Mouse (Mus musculus): ENCODE measurements around the gene Lag3. TPM values are rescaled to one million over a fixed set of nuclear protein-coding genes. Genes with fewer than 3 reads are reported as not detected.

The Lag3 gene
- total RNA-seq, 2 experiments from 2014 or later = 1.0 to 1.3 TPM

GRCm38 (mm10) chr6:124919695-124920317 is 8.3 kb upstream of the Lag3 start, which contains the start of gene Ptms:
Gene Ptms, minus strand, starts transcription at chr6:124920103.
- peak; percentile 95 to 97 for DNase-seq

- DNase-seq = no peak
Observed at GRCm38 (mm10) chr6:124918890-124919627, 7.6 kb upstream of the Lag3 start.

- DNase-seq = no peak
Observed at GRCm38 (mm10) chr6:124918331-124918690, 6.8 kb upstream of the Lag3 start.

- peak; percentile 97 for DNase-seq
Observed at GRCm38 (mm10) chr6:124917518-124918330, 6.2 kb upstream of the Lag3 start.

GRCm38 (mm10) chr6:124916695-124917517 is 5.4 kb upstream of the Lag3 start:
- peak; percentile 94 to 98 for DNase-seq

GRCm38 (mm10) chr6:124915942-124916694 is 4.6 kb upstream of the Lag3 start:
- DNase-seq = no peak

GRCm38 (mm10) chr6:124915160-124915941 is 3.8 kb upstream of the Lag3 start:
- peak in 1 of 2 experiments; percentile 49 for DNase-seq

GRCm38 (mm10) chr6:124914511-124914910 is 3.0 kb upstream of the Lag3 start:
- DNase-seq = no peak

- DNase-seq = no peak
Observed at GRCm38 (mm10) chr6:124913721-124914285, 2.3 kb upstream of the Lag3 start.

GRCm38 (mm10) chr6:124913214-124913613 is 1.7 kb upstream of the Lag3 start:
- no peak for DNase-seq

- DNase-seq = no peak
Observed at GRCm38 (mm10) chr6:124910032-124910431, 1.5 kb downstream of the Lag3 start.

- DNase-seq = no peak
Observed at GRCm38 (mm10) chr6:124907767-124908166, 3.7 kb downstream of the Lag3 start.

- no peak for DNase-seq
Observed at GRCm38 (mm10) chr6:124904991-124905860, 6.3 kb downstream of the Lag3 start.

GRCm38 (mm10) chr6:124904161-124904981 is 7.1 kb downstream of the Lag3 start:
- peak; percentile 51 to 82 for DNase-seq

GRCm38 (mm10) chr6:124903580-124904151 is 7.8 kb downstream of the Lag3 start:
- peak; percentile 97 for DNase-seq

- no peak for DNase-seq
Observed at GRCm38 (mm10) chr6:124901851-124902250, 9.7 kb downstream of the Lag3 start.

- no peak for DNase-seq
Observed at GRCm38 (mm10) chr6:124900801-124901480, 10.6 kb downstream of the Lag3 start.

Measured in adrenal gland, postnatal 36 days (tissue).